Mouse (Mus musculus) mouse trophoblast stem cell (cell line): ENCODE measurements around the gene Gm21118.
"Not testable (repeated sequence)": the region's sequence is repeated elsewhere in the genome, so short reads cannot be mapped to it uniquely, and the experiment has no call there.

Experiments
- in situ Hi-C, 2 experiments: fragments of 300-500 bp; cut with MseI, MboI; formaldehyde crosslinking; loops; 2 replicates in 1 of 2; 3 replicates in 1 of 2; pipeline ENCODE4 v1.15.1; 2025

Gm21118 gene

GRCm38 (mm10) chrY:70273542-70273941 lies at the start of gene Gm21118:
Gm21118 (minus strand) TSS chrY:70273642.
- in situ Hi-C loops: not testable (repeated sequence)

- in situ Hi-C loops: not testable (repeated sequence)
Measured at GRCm38 (mm10) chrY:70303187-70303586, 29.7 kb upstream of the Gm21118 start, which contains the start of the genes Gm29423 and Gm29644. Gm29423 (minus strand) TSS chrY:70303287. Gm29644 (minus strand) TSS chrY:70303343.
